In the genomic region with DNA sequence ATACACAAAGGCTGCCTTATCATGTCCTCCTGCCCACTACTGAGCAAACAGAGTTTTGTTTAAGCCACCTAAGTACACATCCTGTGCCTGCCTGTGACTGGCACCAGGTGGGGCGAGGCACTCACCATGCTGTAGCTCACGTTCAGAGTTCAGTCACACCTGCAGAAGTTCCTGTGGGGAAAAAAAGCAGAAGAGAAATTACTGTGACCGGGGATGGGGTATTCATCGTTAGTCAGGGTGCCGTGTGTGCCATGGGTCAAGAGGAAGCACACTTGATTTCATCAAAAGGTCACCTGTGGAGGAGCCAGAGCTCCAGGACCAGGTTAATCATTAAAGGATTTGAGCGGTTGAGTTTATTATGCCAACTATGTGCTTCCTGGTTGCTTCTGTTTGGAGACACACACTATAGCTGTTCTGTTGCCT, we compare ENCODE assay signal across 12 mouse cellular contexts. TPM values are rescaled to one million over a fixed set of nuclear protein-coding genes. Genes with fewer than 3 reads are reported as not detected.
DNase-seq lines count a peak whose midpoint lies in the region.
"Had no signal": no experiment of that assay in that cellular context is flagged by ENCODE, and none has a peak within 500 bp of the region (broad histone marks: within the 10 kb centered on the region; RNA-seq: fewer than 3 reads in every experiment).

No protein-coding gene starts in this region.

- H3K27me3 ChIP-seq in midbrain, embryonic 10.5 days (ENCODE audit: low read depth, poor library complexity, severe bottlenecking), result no peaks in the 10 kb centered on the region
- H3K27me3 ChIP-seq: embryonic facial prominence, embryonic 13.5 days had no signal

- no peaks in the 10 kb centered on the region for H3K9me3 ChIP-seq in midbrain, embryonic 10.5 days (replicated peaks)
- H3K9me3 ChIP-seq: embryonic facial prominence, embryonic 13.5 days had no signal

- DNase-seq in urinary bladder, adult 2 months (ENCODE audit: low spot score), result peak; percentile 34
- no peak for DNase-seq in urinary bladder, postnatal 4 days (ENCODE audit: low spot score in 2 of 2)
- DNase-seq in large intestine, adult 2 months (ENCODE audit: low read depth, low spot score), result peak; percentile 92
- DNase-seq in lung, postnatal 25 days (ENCODE audit: low spot score), result peak; percentile 59
- DNase-seq in Muller cell, postnatal 12 days (ENCODE audit: inconsistent ontology term), result no peak
- no peak for DNase-seq in midbrain, embryonic 10.5 days (ENCODE audit: low spot score)
- no peak for DNase-seq in frontal cortex, postnatal 10 days (ENCODE audit: low spot score in 2 of 2)
- no peak for DNase-seq in T-cell, adult 2 months (ENCODE audit: low spot score)
- DNase-seq: cerebellum, adult 18-20 months; gastrocnemius, adult 2 months; right cerebral cortex, postnatal 4 days had no signal

- H3K36me3 ChIP-seq in midbrain, embryonic 10.5 days, result no peaks in the 10 kb centered on the region
- H3K36me3 ChIP-seq: embryonic facial prominence, embryonic 13.5 days had no signal

- no peak overlapping the region for H3K27ac ChIP-seq in midbrain, embryonic 10.5 days (replicated peaks)
- H3K27ac ChIP-seq: embryonic facial prominence, embryonic 13.5 days; gastrocnemius, adult 2 months had no signal

- no peaks in the 10 kb centered on the region for H3K4me1 ChIP-seq in midbrain, embryonic 10.5 days
- H3K4me1 ChIP-seq: embryonic facial prominence, embryonic 13.5 days had no signal

- no peak overlapping the region for H3K4me3 ChIP-seq in midbrain, embryonic 10.5 days
- H3K4me3 ChIP-seq: embryonic facial prominence, embryonic 13.5 days; gastrocnemius, adult 2 months had no signal

- 24% methylated on average over 6 of the region's 6 CpGs for WGBS in large intestine, adult 2 months
- 79% methylated on average over 6 of the region's 6 CpGs for WGBS in midbrain, embryonic 10.5 days

RNA-seq across cellular contexts. Expression of gene Anxa4, which starts 27.7 kb away (rescaled TPM):
- 134 and 144 TPM in 2 replicates for polyA plus RNA-seq in urinary bladder, adult 2 months (2012; rRNA removed)
- 290 and 706 TPM in 2 replicates for polyA plus RNA-seq in large intestine, adult 2 months (2012; rRNA removed)
- 4.5 and 5.2 TPM in 2 replicates for polyA plus RNA-seq in midbrain, embryonic 10.5 days (2016; fragmentation: Nextera tagmentation; extraction: Ambion mirVana)

RNA-seq across cellular contexts. Expression of gene Gmcl1, which starts 32.5 kb away (rescaled TPM):
- 16.5 TPM in 2 replicates for polyA plus RNA-seq in urinary bladder, adult 2 months (2012; rRNA removed)
- 7.1 and 9.5 TPM in 2 replicates for polyA plus RNA-seq in large intestine, adult 2 months (2012; rRNA removed)
- 33.9 and 34.0 TPM in 2 replicates for polyA plus RNA-seq in midbrain, embryonic 10.5 days (2016; fragmentation: Nextera tagmentation; extraction: Ambion mirVana)

Comparison
In these comparisons a context has a peak if more than half of its experiments do, and no peak if none do; other contexts are left out.
1. DNase-seq: peak in urinary bladder, adult 2 months (single experiment), large intestine, adult 2 months (single experiment) and lung, postnatal 25 days (single experiment); none in urinary bladder, postnatal 4 days (0 of 2), Muller cell, postnatal 12 days (single experiment), midbrain, embryonic 10.5 days (single experiment), frontal cortex, postnatal 10 days (0 of 2) and T-cell, adult 2 months (single experiment).
2. RNA of gene Anxa4, which starts 27.7 kb away (polyA plus RNA-seq): 290 to 706 TPM in large intestine, adult 2 months and 134 to 144 TPM in urinary bladder, adult 2 months; 4.5 to 5.2 TPM in midbrain, embryonic 10.5 days; every median in the first group is over 10 times any median in the second.